Mouse (Mus musculus) layer of hippocampus, adult 2 months (tissue): Measurements from ENCODE around the gene Chpf. TPM values are rescaled to one million over a fixed set of nuclear protein-coding genes. Genes with fewer than 3 reads are reported as not detected.

Source experiments
- DNase-seq, 2 experiments: peaks; one replicate each; pipeline ENCODE4 v3.0.0; 2022; ENCODE audit warnings: low spot score in 2 of 2
- H3K27ac ChIP-seq: fragments of 200-600 bp; 2 replicates; pipeline ENCODE4 v1.8.1; 2022
- H3K4me3 ChIP-seq: fragments of 200-600 bp; 2 replicates; pipeline ENCODE4 v1.8.1; 2022; ENCODE audit warnings: mild to moderate bottlenecking
- CTCF ChIP-seq: fragments of 200-600 bp; conservative IDR thresholded peaks from 2 replicates; pipeline ENCODE4 v1.8.1; 2022; ENCODE audit warnings: antibody characterized with exemption, mild to moderate bottlenecking, moderate library complexity
- total RNA-seq, 2 experiments: library from RNA; stranded (reverse); gene quantifications; 2 replicates each; pipeline ENCODE4 v1.2.3; 2021

Gene Chpf
- total RNA-seq, 2 experiments from 2014 or later = 80.5 to 86.6 TPM

GRCm38 (mm10) chr1:75450314-75451005, 28.6 kb downstream of the Chpf start, which contains the start of gene Asic4:
TSS of gene Asic4 (plus strand) at chr1:75450436.
- TF ChIP-seq CTCF = no peak
- Histone ChIP-seq H3K27ac (peak within 1 kb of the TSS; percentile 65), H3K4me3 (peak within 1 kb of the TSS; percentile 46)
- DNase-seq = no peak

DNA sequence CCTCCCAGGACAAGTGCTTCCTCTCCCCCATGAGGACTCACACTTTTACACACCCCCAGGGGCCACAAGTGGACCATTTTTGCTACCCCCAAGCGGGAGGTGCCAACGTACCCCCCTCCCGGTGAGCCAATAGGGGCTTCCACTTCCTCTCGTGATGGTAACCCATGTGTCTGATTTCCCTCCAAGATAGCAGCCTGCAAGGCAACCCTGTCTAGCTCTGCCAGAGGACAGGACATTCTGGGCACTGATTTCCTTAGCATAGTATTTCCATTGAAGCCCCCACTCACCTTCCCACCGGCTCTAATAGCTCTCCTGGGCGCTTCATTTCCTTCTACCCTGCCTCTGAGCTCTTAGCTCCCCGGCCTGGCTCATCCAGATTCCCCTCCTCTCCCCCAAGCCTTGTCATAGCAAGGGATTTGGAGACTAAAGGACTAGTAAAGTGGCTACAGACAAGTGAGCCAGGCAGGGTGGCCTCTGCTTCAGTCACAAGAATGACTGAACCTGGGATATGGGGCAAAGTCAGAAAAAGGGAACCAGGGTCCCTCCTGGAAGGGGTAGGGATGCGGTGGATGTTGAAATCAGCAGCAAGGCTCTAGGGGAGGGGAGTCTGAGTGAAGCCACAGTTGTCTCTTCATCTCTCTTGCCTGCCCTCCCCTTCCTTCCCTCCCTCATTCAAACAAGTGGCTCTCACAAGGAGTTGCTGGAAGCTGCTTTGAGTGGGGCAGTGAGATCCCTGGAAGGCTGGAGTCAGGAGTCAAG, 29.6 kb downstream of the Chpf start:
- TF ChIP-seq CTCF = no peak
- no peak for DNase-seq
- Histone ChIP-seq H3K4me3 (no peak overlapping the region; the same call in 1 of the 2 replicates), H3K27ac (peak overlapping the region; percentile 65; the same call in 1 of the 2 replicates)

DNA sequence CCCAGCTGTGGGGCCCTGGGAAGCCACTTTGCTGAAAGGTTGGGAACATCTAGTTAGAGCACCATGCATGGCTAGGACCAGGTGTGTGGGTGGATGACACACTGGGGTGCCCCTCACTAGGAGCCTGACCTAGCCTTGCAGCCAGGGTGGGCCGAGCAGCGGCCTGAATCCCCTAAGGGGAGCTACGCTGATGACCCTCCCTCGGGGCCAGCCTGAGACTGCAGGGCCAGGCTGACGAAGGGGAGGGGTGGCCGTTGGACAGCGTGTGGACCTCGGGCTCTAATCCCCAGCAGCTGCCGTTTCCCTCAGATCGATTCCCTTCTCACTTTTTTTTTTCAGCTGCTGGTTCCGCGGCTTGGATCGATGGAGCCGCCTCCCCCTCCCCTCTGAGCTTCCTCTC, 30.2 kb downstream of the Chpf start:
- TF ChIP-seq CTCF = no peak
- Histone ChIP-seq H3K27ac (0 out of 2 replicates have a peak overlapping the region, but pooled peaks have one; percentile 39), H3K4me3 (no peak overlapping the region)
- DNase-seq = no peak

- DNase-seq = no peak
- no peak for TF ChIP-seq CTCF
- H3K27ac ChIP-seq = peak overlapping the region; percentile 23; the same call in 1 of the 2 replicates
- no peak overlapping the region for H3K4me3 ChIP-seq
Measured at GRCm38 (mm10) chr1:75448052-75448431, 31.1 kb downstream of the Chpf start.

DNA sequence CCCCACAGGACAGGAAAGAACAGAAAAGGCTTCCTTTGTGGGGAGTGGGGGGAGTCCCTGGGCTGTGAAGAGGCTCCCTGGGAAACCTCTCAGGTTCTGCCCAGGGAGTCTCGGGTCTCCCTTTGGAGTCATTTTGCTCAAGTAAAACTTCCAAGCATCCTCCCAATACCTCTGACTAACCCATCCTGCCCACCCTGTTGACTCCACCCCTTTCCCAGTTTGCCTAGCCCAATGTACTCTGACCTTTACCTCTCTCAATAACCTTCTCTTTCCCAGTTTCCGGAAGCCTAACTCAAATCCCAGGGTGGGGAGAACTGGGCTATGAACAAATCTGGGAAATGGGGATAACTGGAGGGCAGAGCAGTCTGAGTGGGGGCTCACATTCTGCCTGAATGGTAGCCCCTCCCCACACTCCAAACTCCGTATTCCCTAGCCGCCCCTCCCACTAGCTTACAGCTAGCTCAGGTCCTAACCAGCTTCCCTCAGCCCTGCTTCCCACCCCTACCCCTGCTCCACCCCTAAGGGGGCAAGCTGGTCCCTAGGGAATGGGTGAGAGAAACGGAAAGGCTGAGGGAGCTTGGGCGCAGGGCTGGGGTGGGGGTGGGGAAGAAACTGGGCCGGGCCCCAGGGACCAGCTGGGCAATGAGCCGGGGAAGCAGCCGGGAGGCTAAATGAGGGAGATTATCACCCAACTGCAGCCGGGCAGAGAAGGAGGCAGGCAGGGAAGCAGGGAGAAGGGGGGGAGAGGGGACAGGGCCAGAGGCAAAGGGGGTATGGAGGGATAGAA, 31.6 kb downstream of the Chpf start:
- DNase-seq = no peak
- Histone ChIP-seq H3K27ac (peak overlapping the region; percentile 23; the same call in 1 of the 2 replicates), H3K4me3 (no peak overlapping the region)
- no peak for TF ChIP-seq CTCF

GRCm38 (mm10) chr1:75446656-75447055, 32.5 kb downstream of the Chpf start:
- no peak overlapping the region for H3K4me3 ChIP-seq
- no peak for TF ChIP-seq CTCF
- peak overlapping the region; percentile 86 for H3K27ac ChIP-seq
- DNase-seq = no peak

- DNase-seq = peak in 1 of 2 experiments; percentile 84
- Histone ChIP-seq H3K27ac (peak overlapping the region; percentile 86), H3K4me3 (peak overlapping the region; percentile 29; the same call in 1 of the 2 replicates)
- peak; percentile 93 for TF ChIP-seq CTCF
Measured at GRCm38 (mm10) chr1:75445751-75446611, 33.1 kb downstream of the Chpf start.

DNA sequence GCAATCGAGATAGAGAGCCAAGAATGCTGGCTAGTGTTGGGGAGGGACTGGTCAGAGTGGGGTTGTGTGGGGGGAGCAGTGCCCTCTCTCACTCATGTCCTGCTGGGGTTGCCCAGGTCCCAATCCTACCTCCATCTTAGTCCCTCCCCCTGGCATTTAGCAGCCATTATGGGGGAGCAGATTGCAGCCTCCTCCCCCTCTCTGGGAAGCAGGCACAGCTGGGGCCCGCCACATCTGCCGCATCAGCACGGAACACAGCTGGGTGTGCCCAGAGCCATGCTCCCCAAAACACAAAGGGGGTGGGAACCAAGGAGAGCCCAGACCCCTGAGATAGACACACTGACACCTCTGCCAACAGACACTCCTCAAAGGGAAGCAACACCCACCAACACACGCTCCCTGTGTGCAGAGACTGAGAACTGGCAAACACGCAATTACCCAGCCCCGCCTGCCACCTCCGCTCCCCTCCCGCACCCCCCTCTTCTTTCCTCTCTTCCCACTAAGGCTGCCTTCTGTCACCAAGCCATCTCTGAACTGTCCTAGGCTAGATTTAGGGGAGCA, 33.9 kb downstream of the Chpf start:
- H3K27ac ChIP-seq = peak overlapping the region; percentile 86
- no peak for TF ChIP-seq CTCF
- DNase-seq = peak; percentile 63 to 77
- peak overlapping the region; percentile 29; the same call in 1 of the 2 replicates for H3K4me3 ChIP-seq

DNA sequence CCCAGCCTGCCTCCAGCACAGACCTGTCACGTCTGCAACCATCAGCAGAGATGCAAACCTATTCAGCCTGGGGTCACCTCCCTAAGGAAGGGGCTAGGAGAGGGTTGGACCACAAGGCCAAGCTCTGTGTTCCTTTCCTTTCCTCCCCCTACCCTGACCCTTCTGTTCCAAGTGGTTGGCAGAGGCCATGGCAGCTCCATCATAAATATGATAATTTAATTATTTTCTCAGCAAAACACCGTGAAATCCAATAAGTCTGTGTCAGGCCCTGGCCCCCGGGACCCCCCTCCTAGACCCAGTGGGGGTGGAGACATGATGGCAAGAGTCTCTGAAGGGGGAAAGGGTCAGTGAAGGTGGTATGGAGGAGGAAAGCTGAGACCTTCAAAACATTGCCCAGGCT, 34.9 kb downstream of the Chpf start:
- TF ChIP-seq CTCF = no peak; the same call in none of the 2 replicates
- Histone ChIP-seq H3K27ac (peak overlapping the region; percentile 86), H3K4me3 (no peak overlapping the region)
- no peak for DNase-seq

DNA sequence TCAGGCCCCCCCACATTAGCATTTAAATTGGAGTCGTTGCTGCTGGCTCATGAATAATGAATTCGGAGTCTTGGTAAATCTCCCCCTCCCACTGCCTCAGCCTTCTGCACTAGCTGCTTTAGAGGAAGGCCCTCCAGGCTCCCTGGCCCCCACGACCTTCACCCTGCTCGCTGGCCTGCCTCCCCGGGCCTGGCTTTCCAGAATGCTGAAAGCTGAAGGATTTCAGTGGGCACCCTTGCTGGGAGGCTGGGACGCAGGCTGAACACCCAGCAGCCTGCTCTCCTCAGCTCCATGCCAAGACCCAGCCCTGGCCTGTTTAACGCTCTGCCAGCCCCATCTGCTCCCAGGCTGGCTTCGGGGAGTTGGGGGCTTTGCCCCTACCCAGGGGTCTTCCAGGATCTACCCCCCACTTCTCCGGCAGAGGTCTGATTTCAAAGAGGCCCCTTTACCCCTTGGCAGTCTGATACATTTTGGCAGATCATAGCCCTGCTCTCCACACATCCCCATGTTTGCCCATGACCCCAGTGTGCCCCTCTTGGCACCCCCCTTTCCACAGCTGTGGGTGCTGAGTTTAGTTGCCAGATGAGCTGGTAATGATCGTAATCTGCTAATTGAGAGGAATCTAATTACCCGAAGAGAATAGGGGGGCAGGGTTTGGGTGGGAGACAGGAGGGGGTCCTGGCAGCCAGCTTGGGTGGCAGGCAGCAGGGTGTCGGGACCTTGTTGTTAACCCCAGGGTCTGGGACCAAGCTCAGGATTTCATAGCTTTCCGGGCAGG, 35.7 kb downstream of the Chpf start:
- TF ChIP-seq CTCF = no peak
- Histone ChIP-seq H3K27ac (peak overlapping the region; percentile 56), H3K4me3 (no peak overlapping the region)
- no peak for DNase-seq

DNA sequence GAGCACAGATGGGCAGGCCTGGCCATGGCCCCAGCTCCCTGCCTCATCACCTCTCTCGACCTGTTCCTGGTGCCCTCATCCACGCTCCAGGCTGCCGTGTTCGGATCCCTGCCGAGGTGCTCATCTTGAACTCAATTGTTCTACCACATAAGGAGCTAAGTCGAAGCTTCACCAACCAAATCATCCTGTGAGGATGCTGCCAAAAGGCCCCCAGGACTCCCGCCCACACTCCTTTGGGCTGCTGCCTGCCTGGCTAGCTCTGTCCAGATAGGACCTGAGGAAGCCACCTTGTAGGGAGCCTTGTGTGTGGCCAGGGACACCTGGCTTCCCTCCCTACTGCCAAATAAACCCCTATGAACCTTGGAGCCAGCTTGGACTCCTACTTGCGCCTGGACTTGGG, 36.3 kb downstream of the Chpf start:
- Histone ChIP-seq H3K4me3 (no peak overlapping the region), H3K27ac (peak overlapping the region; percentile 56; the same call in 1 of the 2 replicates)
- no peak for TF ChIP-seq CTCF
- no peak for DNase-seq
